Mouse (Mus musculus): ENCODE results near the gene S100z. TPM values are rescaled to one million over a fixed set of nuclear protein-coding genes. Genes with fewer than 3 reads are reported as not detected.

S100z gene
- total and polyA plus RNA-seq, 3 experiments, result not detected

GRCm38 (mm10) chr13:95514756-95515155, 36.2 kb upstream of the S100z start:
- TF ChIP-seq CHD1 (IDR thresholded peaks at IDR 0.05; ENCODE audit: low read depth, low read length) (no peak), KAT2A (conservative IDR thresholded peaks at IDR 0.05; ENCODE audit: low read depth, low read length) (no peak), GABPA (IDR thresholded peaks at IDR 0.05; ENCODE audit: low read depth, low read length) (no peak), TBP (IDR thresholded peaks at IDR 0.05; ENCODE audit: low read depth, low read length) (no peak), MAFK (IDR thresholded peaks at IDR 0.05; ENCODE audit: borderline replicate concordance, low read depth, low read length) (no peak), POLR2AphosphoS5 (IDR thresholded peaks at IDR 0.05; ENCODE audit: borderline replicate concordance, low read depth, low read length) (no peak), ZNF384 (IDR thresholded peaks at IDR 0.05; ENCODE audit: low read depth, low read length) (no peak), CHD2 (IDR thresholded peaks at IDR 0.05; ENCODE audit: low read length) (no peak), TAL1 (IDR thresholded peaks at IDR 0.05; ENCODE audit: low read length) (no peak), USF1 (IDR thresholded peaks at IDR 0.05; ENCODE audit: low read depth, low read length) (no peak), RCOR1 (IDR thresholded peaks at IDR 0.05; ENCODE audit: low read depth, low read length) (no peak), NRF1 (IDR thresholded peaks at IDR 0.05; ENCODE audit: insufficient read depth, low read depth, low read length, poor library complexity, severe bottlenecking) (no peak), MYB (IDR thresholded peaks at IDR 0.05; ENCODE audit: low read depth, low read length) (no peak), MYC (IDR thresholded peaks at IDR 0.05; ENCODE audit: low read depth, low read length) (no peak)
- Histone ChIP-seq H3K36me3 (ENCODE audit: control insufficient read depth in 1 of 2, insufficient read depth in 2 of 2, low read length in 2 of 2) (peaks cover 0 to 4% of the 10 kb centered on the region in 2 experiments; a peak in 2 of 4 replicates), H3K9me3 (replicated peaks; ENCODE audit: insufficient read depth, low read length) (no peaks in the 10 kb centered on the region), H3K27ac (ENCODE audit: control insufficient read depth, low read depth, low read length) (no peak overlapping the region), H3K27me3 (ENCODE audit: control insufficient read depth in 1 of 2, insufficient read depth in 2 of 2, low read length in 2 of 2) (no peaks in the 10 kb centered on the region), H3K4me1 (ENCODE audit: control insufficient read depth in 1 of 2, insufficient read depth in 2 of 2, low read length in 2 of 2) (peaks cover 2 to 8% of the 10 kb centered on the region in 2 experiments), H3K9ac (ENCODE audit: control insufficient read depth, low read depth, low read length, poor library complexity, severe bottlenecking) (no peak overlapping the region), H3K79me2 (ENCODE audit: control insufficient read depth, insufficient read depth, low read length, poor library complexity) (no peaks in the 10 kb centered on the region), H3K4me3 (ENCODE audit: control insufficient read depth in 1 of 2, insufficient read depth in 1 of 2, low read depth in 2 of 2, low read length in 2 of 2) (no peak overlapping the region)
- DNase-seq (ENCODE audit: low read depth, low spot score), result peak; percentile 11

- no peaks in the 10 kb centered on the region for H3K79me2 ChIP-seq (ENCODE audit: control insufficient read depth, insufficient read depth, low read length, poor library complexity)
- H3K4me3 ChIP-seq (ENCODE audit: control insufficient read depth in 1 of 2, insufficient read depth in 1 of 2, low read depth in 2 of 2, low read length in 2 of 2), result no peak overlapping the region
- H3K27ac ChIP-seq (ENCODE audit: control insufficient read depth, low read depth, low read length), result peak overlapping the region; percentile 19; the same call in 1 of the 2 replicates
- H3K27me3 ChIP-seq (ENCODE audit: control insufficient read depth in 1 of 2, insufficient read depth in 2 of 2, low read length in 2 of 2), result peaks cover 0 to 1% of the 10 kb centered on the region in 2 experiments; a peak in 1 of 4 replicates
- H3K4me1 ChIP-seq (ENCODE audit: control insufficient read depth in 1 of 2, insufficient read depth in 2 of 2, low read length in 2 of 2), result peaks cover 2 to 12% of the 10 kb centered on the region in 2 experiments
- DNase-seq (ENCODE audit: low read depth, low spot score), result peak; percentile 64
- H3K36me3 ChIP-seq (ENCODE audit: control insufficient read depth in 1 of 2, insufficient read depth in 2 of 2, low read length in 2 of 2), result peaks cover 0 to 12% of the 10 kb centered on the region in 2 experiments; a peak in 2 of 4 replicates
- H3K9ac ChIP-seq (ENCODE audit: control insufficient read depth, low read depth, low read length, poor library complexity, severe bottlenecking), result no peak overlapping the region
- H3K9me3 ChIP-seq (replicated peaks; ENCODE audit: insufficient read depth, low read length), result no peaks in the 10 kb centered on the region
- TF ChIP-seq KAT2A (conservative IDR thresholded peaks at IDR 0.05; ENCODE audit: low read depth, low read length), result no peak
- peak; percentile 84 for TF ChIP-seq TCF12 (IDR thresholded peaks at IDR 0.05; ENCODE audit: low read depth, low read length)
- peak; percentile 78 to 82 for TF ChIP-seq EP300 (IDR thresholded peaks at IDR 0.05; ENCODE audit: low read depth in 1 of 2, low read length in 2 of 2)
- TF ChIP-seq CHD2 (IDR thresholded peaks at IDR 0.05; ENCODE audit: low read length), result no peak
- TF ChIP-seq CHD1 (IDR thresholded peaks at IDR 0.05; ENCODE audit: low read depth, low read length), result no peak
- no peak for TF ChIP-seq HCFC1 (IDR thresholded peaks at IDR 0.05; ENCODE audit: low read depth, low read length)
- TF ChIP-seq MYC (IDR thresholded peaks at IDR 0.05; ENCODE audit: low read depth, low read length), result no peak
- TF ChIP-seq ZNF384 (IDR thresholded peaks at IDR 0.05; ENCODE audit: low read depth, low read length), result no peak
- TF ChIP-seq UBTF (IDR thresholded peaks at IDR 0.05; ENCODE audit: borderline replicate concordance, insufficient read depth, low read depth, low read length), result no peak
- no peak for TF ChIP-seq POLR2A (IDR thresholded peaks at IDR 0.05; ENCODE audit: control insufficient read depth in 1 of 2, insufficient read depth in 1 of 2, low read depth in 1 of 2, low read length in 2 of 2, poor library complexity in 1 of 2)
- TF ChIP-seq JUND (IDR thresholded peaks at IDR 0.05; ENCODE audit: low read depth, low read length), result no peak
- no peak for TF ChIP-seq BHLHE40 (IDR thresholded peaks at IDR 0.05; ENCODE audit: borderline replicate concordance, low read depth, low read length)
- TF ChIP-seq ZC3H11A (IDR thresholded peaks at IDR 0.05; ENCODE audit: low read depth, low read length), result no peak
- no peak for TF ChIP-seq MEF2A (IDR thresholded peaks at IDR 0.05; ENCODE audit: extremely low read depth, insufficient replicate concordance, low read depth, low read length, poor library complexity, severe bottlenecking)
- no peak for TF ChIP-seq MAZ (IDR thresholded peaks at IDR 0.05; ENCODE audit: low read depth, low read length)
- no peak for TF ChIP-seq E2F4 (IDR thresholded peaks at IDR 0.05; ENCODE audit: borderline replicate concordance, low read depth, low read length)
- no peak for TF ChIP-seq USF1 (IDR thresholded peaks at IDR 0.05; ENCODE audit: low read depth, low read length)
- no peak for TF ChIP-seq ZKSCAN1 (IDR thresholded peaks at IDR 0.05; ENCODE audit: low read depth, low read length)
- no peak for TF ChIP-seq NRF1 (IDR thresholded peaks at IDR 0.05; ENCODE audit: insufficient read depth, low read depth, low read length, poor library complexity, severe bottlenecking)
- no peak for TF ChIP-seq CTCF (IDR thresholded peaks at IDR 0.05 in 2 of 3, conservative IDR thresholded peaks at IDR 0.05 in 1 of 3; ENCODE audit: control insufficient read depth in 1 of 3, insufficient read depth in 1 of 3, low read depth in 2 of 3, low read length in 3 of 3, poor library complexity in 1 of 3, severe bottlenecking in 1 of 3)
- no peak for TF ChIP-seq MYB (IDR thresholded peaks at IDR 0.05; ENCODE audit: low read depth, low read length)
- TF ChIP-seq SIN3A (IDR thresholded peaks at IDR 0.05; ENCODE audit: low read length), result no peak
- TF ChIP-seq RAD21 (IDR thresholded peaks at IDR 0.05; ENCODE audit: low read depth, low read length), result no peak
- TF ChIP-seq MAX (IDR thresholded peaks at IDR 0.05; ENCODE audit: low read length), result no peak
- TF ChIP-seq GABPA (IDR thresholded peaks at IDR 0.05; ENCODE audit: low read depth, low read length), result no peak
Measured at GRCm38 (mm10) chr13:95510054-95510453, 31.5 kb upstream of the S100z start.

Measured in MEL (cell line).